Mouse (Mus musculus) embryonic fibroblast, embryonic 13.5 days (primary cell): ENCODE data around the gene Vps18.

Experiments
- CTCF ChIP-seq: IDR thresholded peaks from 2 replicates; pipeline ENCODE4 v1.5.1; 2011; ENCODE audit warnings: mild to moderate bottlenecking, control low read depth, low read length, moderate library complexity, borderline replicate concordance; ENCODE audit not compliant: insufficient read depth
- POLR2A ChIP-seq: IDR thresholded peaks from 2 replicates; pipeline ENCODE4 v1.6.1; 2011; ENCODE audit warnings: low read depth, mild to moderate bottlenecking, control low read depth, low read length, moderate library complexity

- no peak for TF ChIP-seq CTCF
- no peak for TF ChIP-seq POLR2A
These were observed 43.3 kb upstream of the Vps18 start for GRCm38 (mm10) chr2:119245246-119245645.
